Mouse (Mus musculus): ENCODE results near the gene Il4ra.

GRCm38 (mm10) chr7:125618016-125618415 is 66.1 kb downstream of the Il4ra start:
- no peak for TF ChIP-seq POLR2A (IDR thresholded peaks at IDR 0.05; ENCODE audit: control insufficient read depth, extremely low read depth, insufficient read depth, low read length, poor library complexity)
- TF ChIP-seq CTCF (IDR thresholded peaks at IDR 0.05; ENCODE audit: borderline replicate concordance, control insufficient read depth, extremely low read depth, insufficient read depth, low read length, poor library complexity), result no peak

Measured in thymus, adult 2 months (tissue).